Mouse (Mus musculus): Measurements from ENCODE around the gene Ccdc162. TPM values are rescaled to one million over a fixed set of nuclear protein-coding genes. Genes with fewer than 3 reads are reported as not detected.
A peak's percentile ranks its signal among the peaks of the same experiment; 100 is the strongest.

Gene Ccdc162
- total and polyA plus RNA-seq, 2 experiments from 2014 or later, result 0.64 to 2.4 TPM

DNA sequence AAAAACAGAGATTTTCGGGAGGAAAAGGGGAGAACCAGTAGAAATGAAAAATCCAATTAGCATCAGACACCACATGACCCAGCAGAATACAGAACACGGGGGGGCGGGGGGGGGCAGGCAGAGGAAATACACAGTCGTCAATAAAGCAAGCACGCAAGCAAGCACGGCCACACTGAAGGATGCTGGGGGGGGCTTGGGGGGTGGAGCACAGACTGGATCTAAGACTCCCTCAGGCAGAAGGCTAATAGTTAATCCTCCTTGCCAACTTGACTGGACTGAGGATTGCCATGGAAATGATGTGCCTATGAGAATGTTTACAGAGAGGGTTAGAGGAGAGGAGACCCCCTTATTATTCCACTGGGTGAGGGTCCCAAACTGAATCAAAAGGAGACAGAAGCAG, 19.0 kb upstream of the Ccdc162 start:
- Histone ChIP-seq H3K4me2 (ENCODE audit: low read depth, low read length, poor library complexity, severe bottlenecking) (no peak overlapping the region), H3K27ac (ENCODE audit: low read depth, low read length) (no peak overlapping the region; the same call in 1 of the 2 replicates), H3K36me3 (ENCODE audit: insufficient read depth, low read length) (no peaks in the 10 kb centered on the region), H3K4me1 (ENCODE audit: insufficient read depth, low read length) (0 out of 2 replicates have a peak, but pooled peaks cover 2% of the 10 kb centered on the region), H3K9me3 (ENCODE audit: low read length) (no peaks in the 10 kb centered on the region), H3K27me3 (ENCODE audit: insufficient read depth, low read length) (no peaks in the 10 kb centered on the region), H3K4me3 (ENCODE audit: low read depth, low read length) (no peak overlapping the region), H3K9ac (replicated peaks; ENCODE audit: low read length, poor library complexity, severe bottlenecking) (no peak overlapping the region)
- ATAC-seq (ENCODE audit: low FRiP score) (peak; percentile 52; the same call in 1 of the 2 replicates), DNase-seq (ENCODE audit: low spot score) (no peak)
- no peak for TF ChIP-seq CTCF (IDR thresholded peaks at IDR 0.05)
- WGBS, result 58% methylated on average over 6 of the region's 6 CpGs

DNA sequence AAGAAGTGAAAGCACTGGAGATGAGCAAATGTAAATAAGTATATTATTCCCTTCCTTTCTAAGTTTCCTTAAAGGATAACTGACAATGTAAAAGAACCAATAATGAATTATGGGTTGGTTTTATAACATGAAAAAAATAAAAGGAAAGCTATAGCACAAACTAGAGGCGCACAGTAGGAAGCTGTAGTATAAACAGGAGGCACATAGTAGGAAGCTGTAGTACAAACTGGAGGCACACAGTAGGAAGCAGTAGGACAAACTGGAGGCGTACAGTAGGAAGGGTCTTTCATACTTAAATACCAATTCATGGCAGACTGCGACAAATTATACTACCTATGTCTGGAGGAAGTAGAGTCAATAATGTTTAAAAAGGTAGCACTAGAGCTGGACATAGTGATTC, 16.8 kb upstream of the Ccdc162 start:
- DNase-seq (ENCODE audit: low spot score) (no peak), ATAC-seq (ENCODE audit: low FRiP score) (no peak)
- H3K36me3 ChIP-seq (ENCODE audit: insufficient read depth, low read length), result no peaks in the 10 kb centered on the region
- 0 out of 2 replicates have a peak, but pooled peaks cover 2% of the 10 kb centered on the region for H3K4me1 ChIP-seq (ENCODE audit: insufficient read depth, low read length)
- whole genome bisulfite sequencing, result 100% methylated on average over 3 of the region's 3 CpGs
- no peaks in the 10 kb centered on the region for H3K27me3 ChIP-seq (ENCODE audit: insufficient read depth, low read length)
- TF ChIP-seq CTCF (IDR thresholded peaks at IDR 0.05), result no peak
- no peak overlapping the region for H3K27ac ChIP-seq (ENCODE audit: low read depth, low read length)
- H3K9me3 ChIP-seq (ENCODE audit: low read length), result no peaks in the 10 kb centered on the region
- H3K4me3 ChIP-seq (ENCODE audit: low read depth, low read length), result no peak overlapping the region
- H3K9ac ChIP-seq (replicated peaks; ENCODE audit: low read length, poor library complexity, severe bottlenecking), result no peak overlapping the region
- H3K4me2 ChIP-seq (ENCODE audit: low read depth, low read length, poor library complexity, severe bottlenecking), result no peak overlapping the region

DNA sequence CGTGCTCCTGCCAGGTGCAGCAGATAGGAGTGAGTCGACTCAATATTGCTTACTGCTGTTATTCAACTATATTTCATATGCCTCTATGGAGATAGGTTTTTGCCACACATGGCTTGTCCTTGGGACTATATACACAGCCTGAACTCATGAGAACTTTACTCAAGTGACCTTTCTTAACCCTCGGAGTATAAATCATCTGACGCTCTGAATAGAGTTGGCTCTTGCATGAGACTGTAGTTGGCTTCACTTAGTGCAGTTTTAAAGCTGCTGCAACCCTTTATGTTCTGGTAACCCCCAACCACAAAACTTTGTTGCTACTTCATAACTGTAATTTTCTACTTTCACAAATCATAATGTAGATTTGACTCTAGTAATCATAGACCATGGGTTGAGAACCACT, 15.5 kb upstream of the Ccdc162 start:
- Histone ChIP-seq H3K27me3 (ENCODE audit: insufficient read depth, low read length) (no peaks in the 10 kb centered on the region), H3K4me2 (ENCODE audit: low read depth, low read length, poor library complexity, severe bottlenecking) (no peak overlapping the region), H3K4me1 (ENCODE audit: insufficient read depth, low read length) (0 out of 2 replicates have a peak, but pooled peaks cover 2% of the 10 kb centered on the region), H3K27ac (ENCODE audit: low read depth, low read length) (no peak overlapping the region), H3K9me3 (ENCODE audit: low read length) (no peaks in the 10 kb centered on the region), H3K9ac (replicated peaks; ENCODE audit: low read length, poor library complexity, severe bottlenecking) (no peak overlapping the region), H3K4me3 (ENCODE audit: low read depth, low read length) (no peak overlapping the region), H3K36me3 (ENCODE audit: insufficient read depth, low read length) (no peaks in the 10 kb centered on the region)
- WGBS, result 95% methylated on average over 4 of the region's 4 CpGs
- ATAC-seq (ENCODE audit: low FRiP score) (no peak), DNase-seq (ENCODE audit: low spot score) (no peak)
- TF ChIP-seq CTCF (IDR thresholded peaks at IDR 0.05), result no peak

DNA sequence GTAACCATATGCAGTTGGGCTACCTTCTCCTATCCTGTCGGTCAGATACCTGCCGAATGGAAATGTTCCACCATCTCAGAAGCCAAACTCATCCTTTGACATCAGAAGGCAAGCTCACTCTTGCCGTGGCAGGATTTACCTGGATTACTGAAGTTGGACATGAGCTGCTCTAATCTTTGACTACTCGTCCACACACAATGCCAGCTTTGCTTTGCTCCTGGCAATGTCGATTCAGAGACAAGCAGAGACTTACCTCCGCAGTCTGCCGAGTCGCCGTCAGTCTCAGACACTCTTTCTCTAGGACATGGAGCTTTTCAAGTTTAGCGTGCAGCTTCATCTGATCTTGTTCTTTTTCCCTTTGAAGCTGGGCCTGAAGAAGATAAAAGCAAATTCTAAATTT, 14.3 kb upstream of the Ccdc162 start:
- whole genome bisulfite sequencing, result 75% methylated on average over 10 of the region's 10 CpGs
- no peaks in the 10 kb centered on the region for H3K36me3 ChIP-seq (ENCODE audit: insufficient read depth, low read length)
- no peak overlapping the region for H3K9ac ChIP-seq (replicated peaks; ENCODE audit: low read length, poor library complexity, severe bottlenecking)
- no peak overlapping the region for H3K4me3 ChIP-seq (ENCODE audit: low read depth, low read length)
- H3K4me2 ChIP-seq (ENCODE audit: low read depth, low read length, poor library complexity, severe bottlenecking), result no peak overlapping the region
- no peaks in the 10 kb centered on the region for H3K9me3 ChIP-seq (ENCODE audit: low read length)
- 0 out of 2 replicates have a peak, but pooled peaks cover 2% of the 10 kb centered on the region for H3K4me1 ChIP-seq (ENCODE audit: insufficient read depth, low read length)
- no peak for ATAC-seq (ENCODE audit: low FRiP score)
- H3K27ac ChIP-seq (ENCODE audit: low read depth, low read length), result no peak overlapping the region
- H3K27me3 ChIP-seq (ENCODE audit: insufficient read depth, low read length), result no peaks in the 10 kb centered on the region
- TF ChIP-seq CTCF (IDR thresholded peaks at IDR 0.05), result no peak
- no peak for DNase-seq (ENCODE audit: low spot score)

DNA sequence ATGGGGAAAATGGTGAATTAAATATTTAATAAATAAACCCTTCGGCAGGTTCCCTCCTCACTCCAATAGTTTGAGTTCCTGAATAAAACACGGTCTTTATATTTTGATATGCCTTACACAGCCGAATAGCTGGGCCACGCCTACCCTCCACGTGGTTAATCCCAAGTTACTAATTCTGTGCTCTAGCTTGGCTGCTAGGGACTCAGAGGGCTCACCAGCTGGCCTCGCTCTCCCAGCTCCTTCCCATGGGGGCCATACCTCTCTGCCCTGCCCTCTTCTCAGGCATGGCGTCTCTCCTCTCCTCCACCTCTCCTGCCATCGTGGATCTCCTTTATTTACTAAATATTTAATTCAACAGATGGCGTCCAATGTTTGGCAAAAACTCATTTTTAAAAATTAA, 9.8 kb upstream of the Ccdc162 start:
- Histone ChIP-seq H3K4me1 (ENCODE audit: insufficient read depth, low read length) (no peaks in the 10 kb centered on the region), H3K4me2 (ENCODE audit: low read depth, low read length, poor library complexity, severe bottlenecking) (no peak overlapping the region), H3K9me3 (ENCODE audit: low read length) (no peaks in the 10 kb centered on the region), H3K27ac (ENCODE audit: low read depth, low read length) (no peak overlapping the region), H3K36me3 (ENCODE audit: insufficient read depth, low read length) (no peaks in the 10 kb centered on the region; the same call in 1 of the 2 replicates), H3K9ac (replicated peaks; ENCODE audit: low read length, poor library complexity, severe bottlenecking) (no peak overlapping the region), H3K27me3 (ENCODE audit: insufficient read depth, low read length) (no peaks in the 10 kb centered on the region), H3K4me3 (ENCODE audit: low read depth, low read length) (no peak overlapping the region)
- TF ChIP-seq CTCF (IDR thresholded peaks at IDR 0.05), result no peak
- no peak for DNase-seq (ENCODE audit: low spot score)
- no peak for ATAC-seq (ENCODE audit: low FRiP score)
- 86% methylated on average over 9 of the region's 9 CpGs for WGBS

DNA sequence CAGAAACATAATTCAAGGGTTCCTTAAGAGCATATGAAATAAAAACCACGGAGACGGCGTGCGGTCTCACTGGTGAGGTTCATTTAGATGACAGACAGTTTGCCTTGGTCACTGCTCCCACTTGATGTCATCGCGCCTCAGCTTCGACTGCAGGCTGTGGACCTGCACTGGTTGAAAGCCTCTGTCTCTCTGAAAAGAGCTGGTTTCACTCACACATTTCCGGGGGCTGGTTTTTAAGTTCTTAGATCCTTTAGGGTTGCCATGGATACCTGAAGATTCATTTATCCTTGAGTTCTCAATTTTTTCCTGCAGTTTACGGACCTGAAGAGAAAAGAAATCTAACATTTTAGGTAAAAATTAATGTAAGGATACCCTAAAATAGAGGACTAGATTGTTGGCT, 3.2 kb upstream of the Ccdc162 start:
- Histone ChIP-seq H3K4me2 (ENCODE audit: low read depth, low read length, poor library complexity, severe bottlenecking) (no peak overlapping the region), H3K9me3 (ENCODE audit: low read length) (no peaks in the 10 kb centered on the region), H3K27me3 (ENCODE audit: insufficient read depth, low read length) (no peaks in the 10 kb centered on the region), H3K4me3 (ENCODE audit: low read depth, low read length) (no peak overlapping the region), H3K27ac (ENCODE audit: low read depth, low read length) (peak overlapping the region; percentile 38), H3K9ac (replicated peaks; ENCODE audit: low read length, poor library complexity, severe bottlenecking) (no peak overlapping the region), H3K36me3 (ENCODE audit: insufficient read depth, low read length) (no peaks in the 10 kb centered on the region; the same call in 1 of the 2 replicates), H3K4me1 (ENCODE audit: insufficient read depth, low read length) (no peaks in the 10 kb centered on the region)
- no peak for TF ChIP-seq CTCF (IDR thresholded peaks at IDR 0.05)
- 48% methylated on average over 9 of the region's 9 CpGs for WGBS
- DNase-seq (ENCODE audit: low spot score), result peak; percentile 24
- no peak for ATAC-seq (ENCODE audit: low FRiP score)

Measured in midbrain, postnatal 0 days (tissue).